Mouse (Mus musculus): ENCODE results near the gene Pid1.
"Not testable (repeated sequence)": the region's sequence is repeated elsewhere in the genome, so short reads cannot be mapped to it uniquely, and the experiment has no call there.

Pid1 gene

DNA sequence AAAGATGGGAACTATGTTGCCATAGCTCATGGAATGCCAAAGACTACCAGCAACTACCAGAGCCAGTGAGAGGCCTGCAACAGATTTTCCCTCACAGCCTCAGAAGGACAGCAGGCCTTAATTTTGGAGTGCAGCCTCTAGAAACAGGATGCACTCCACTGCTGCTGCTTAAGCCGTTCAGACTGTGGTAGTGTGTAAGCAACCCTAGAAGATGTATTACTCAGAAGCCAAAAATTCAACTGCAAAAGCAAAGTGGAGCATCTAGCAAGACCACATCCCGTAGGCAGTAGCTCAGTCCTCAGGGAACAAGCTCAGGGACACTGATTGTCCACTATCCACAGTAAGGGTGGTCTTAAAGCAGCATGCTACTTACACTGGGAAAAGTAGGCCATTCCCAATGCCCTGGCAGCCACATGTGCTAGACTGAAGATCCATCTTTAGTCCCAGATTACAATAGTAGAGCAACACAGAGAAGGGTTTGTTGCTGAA is 92.2 kb downstream of the Pid1 start:
- no peak for DNase-seq (ENCODE audit: low spot score in 2 of 2)

DNA sequence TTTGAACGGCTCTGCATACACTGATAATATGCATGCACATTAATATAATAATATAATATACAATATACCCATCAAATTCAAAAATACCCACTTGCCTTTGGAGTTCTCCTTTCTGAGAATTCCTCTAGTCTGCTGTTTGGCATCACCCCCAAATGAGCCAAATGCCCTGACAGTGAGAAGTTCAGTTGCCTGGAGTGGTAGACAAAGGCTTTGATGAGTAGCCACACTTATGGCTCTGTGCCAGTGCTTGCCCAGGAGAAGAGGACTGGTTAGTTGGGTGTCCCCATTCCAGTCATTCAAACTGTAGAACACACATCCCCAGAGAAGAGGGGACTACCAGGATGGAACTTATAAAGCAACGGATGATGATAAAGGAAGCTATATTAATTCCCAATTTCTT is 106.3 kb downstream of the Pid1 start:
- DNase-seq (ENCODE audit: low spot score in 2 of 2), result no peak

DNA sequence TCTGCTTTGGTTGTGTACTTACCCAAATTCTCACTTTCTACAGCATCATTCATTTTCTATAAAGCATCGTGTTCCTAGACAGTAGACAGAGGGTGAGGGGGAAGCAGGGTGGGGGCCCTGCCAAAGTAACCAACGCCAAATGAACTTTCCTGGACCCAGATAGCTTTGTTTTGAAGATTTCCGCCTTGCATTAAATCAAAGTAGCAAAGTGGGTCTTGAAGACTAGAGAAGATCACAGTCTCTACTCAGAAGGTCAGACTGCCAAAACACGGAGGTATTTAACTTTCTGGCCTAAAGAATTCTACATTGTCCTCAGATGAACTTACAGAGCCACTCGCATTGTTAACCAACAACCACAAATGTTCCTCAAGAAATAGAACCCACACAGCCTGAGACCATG is 109.6 kb downstream of the Pid1 start:
- no peak for DNase-seq (ENCODE audit: low spot score in 2 of 2)

DNA sequence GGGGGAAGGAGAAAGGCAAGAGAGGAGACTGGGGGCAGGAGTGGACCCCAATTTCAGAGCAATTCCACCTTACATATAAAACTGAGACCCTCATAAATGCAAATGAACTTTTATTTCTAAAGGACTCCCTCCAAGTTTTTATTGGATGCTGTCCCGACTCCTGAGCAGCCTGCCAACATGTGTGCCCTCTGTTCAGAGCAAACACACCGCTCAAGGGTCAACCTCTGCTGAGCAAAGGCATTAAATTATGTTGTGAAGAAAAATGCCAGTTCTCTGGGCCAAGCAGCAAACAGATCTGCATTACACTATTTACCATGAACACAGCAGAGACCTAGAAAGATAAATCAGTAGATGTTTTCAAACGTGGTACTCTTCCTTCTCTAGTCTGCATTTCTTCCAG is 110.1 kb downstream of the Pid1 start:
- peak in 1 of 2 experiments; percentile 22 for DNase-seq (ENCODE audit: low spot score in 2 of 2)

DNA sequence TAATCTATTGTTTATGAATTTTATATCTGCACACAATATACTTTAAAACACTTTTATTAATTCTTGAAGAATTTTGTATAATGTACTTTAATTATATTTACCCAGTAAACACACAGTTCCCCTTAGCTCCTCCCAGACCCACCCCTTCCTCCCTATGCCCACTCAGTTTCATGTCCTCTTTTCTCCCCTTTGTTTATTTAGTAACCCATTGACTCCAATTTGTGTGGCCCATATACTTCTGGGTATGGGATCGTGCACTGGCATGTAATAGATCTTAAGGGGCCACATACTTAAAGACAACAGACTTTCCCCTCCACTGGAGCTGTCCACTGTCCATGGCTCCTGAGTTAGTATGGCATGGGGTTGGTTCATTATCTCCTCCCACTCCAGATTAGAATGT is 112.8 kb downstream of the Pid1 start:
- no peak for DNase-seq (ENCODE audit: low spot score in 2 of 2)

DNA sequence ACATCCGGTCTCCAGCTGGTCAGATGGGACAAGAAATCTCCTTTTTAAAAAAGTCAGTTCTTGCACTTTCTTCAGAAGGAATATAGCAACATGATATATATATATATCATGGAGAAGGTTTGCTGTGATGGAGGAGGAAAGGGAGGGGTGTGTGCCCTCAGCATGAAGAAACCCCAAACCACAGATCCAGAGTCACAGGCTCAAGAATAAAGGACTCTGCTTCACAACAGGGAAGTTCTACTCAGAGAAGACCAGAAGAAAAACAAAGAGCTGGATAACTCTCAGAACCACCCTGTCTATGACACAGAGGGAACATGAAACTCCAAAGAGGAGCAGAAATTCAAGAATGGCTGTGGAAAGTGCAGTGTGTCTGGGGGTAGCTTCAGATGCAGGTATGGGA is 113.2 kb downstream of the Pid1 start:
- DNase-seq (ENCODE audit: low spot score in 2 of 2), result no peak

DNA sequence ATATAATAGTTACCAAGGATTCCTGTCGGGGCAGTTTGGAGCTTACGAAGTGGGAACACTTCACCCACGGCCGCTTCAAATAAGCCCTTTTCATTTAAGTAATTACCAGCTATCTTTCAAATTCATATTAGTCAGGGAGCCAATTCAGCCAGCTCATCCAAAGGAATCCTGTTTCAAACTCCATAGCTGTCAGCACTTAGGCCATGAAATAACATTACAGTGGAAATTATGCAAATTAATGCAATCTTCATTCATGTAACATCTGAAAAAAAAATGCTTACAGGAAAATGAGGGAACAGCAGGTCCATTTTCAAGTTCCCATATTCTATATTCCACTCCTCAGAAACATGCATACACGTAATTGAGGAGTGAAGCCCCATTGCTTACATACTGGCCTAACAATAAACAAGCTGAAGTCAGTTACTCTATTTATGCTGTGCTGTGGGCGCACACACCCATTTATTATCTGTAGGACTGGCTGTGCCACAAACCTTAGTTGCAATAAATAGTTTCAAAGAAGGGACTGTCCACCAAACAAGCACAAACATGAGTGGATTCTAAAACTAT is 114.1 kb downstream of the Pid1 start:
- DNase-seq (ENCODE audit: low spot score in 2 of 2), result no peak

DNA sequence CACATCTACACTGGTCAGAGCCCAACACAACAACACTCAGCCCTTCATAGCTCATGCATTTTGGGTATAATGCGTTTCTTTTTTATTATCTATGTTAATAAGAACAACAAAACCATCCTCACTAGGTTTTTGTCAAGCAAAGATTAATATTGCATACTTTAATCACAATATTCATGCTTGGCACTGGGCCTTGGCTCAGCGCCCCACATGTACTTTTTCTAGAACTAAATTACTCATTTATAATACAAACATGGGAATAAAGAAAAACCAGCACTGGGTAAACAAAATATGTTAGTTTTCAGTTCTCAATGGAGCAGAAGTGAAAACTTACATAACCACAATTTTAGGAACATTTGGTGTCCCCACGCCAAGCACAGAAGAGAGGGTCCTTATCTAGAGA is 116.9 kb downstream of the Pid1 start:
- DNase-seq (ENCODE audit: low spot score in 2 of 2), result peak in 1 of 2 experiments; percentile 48

DNA sequence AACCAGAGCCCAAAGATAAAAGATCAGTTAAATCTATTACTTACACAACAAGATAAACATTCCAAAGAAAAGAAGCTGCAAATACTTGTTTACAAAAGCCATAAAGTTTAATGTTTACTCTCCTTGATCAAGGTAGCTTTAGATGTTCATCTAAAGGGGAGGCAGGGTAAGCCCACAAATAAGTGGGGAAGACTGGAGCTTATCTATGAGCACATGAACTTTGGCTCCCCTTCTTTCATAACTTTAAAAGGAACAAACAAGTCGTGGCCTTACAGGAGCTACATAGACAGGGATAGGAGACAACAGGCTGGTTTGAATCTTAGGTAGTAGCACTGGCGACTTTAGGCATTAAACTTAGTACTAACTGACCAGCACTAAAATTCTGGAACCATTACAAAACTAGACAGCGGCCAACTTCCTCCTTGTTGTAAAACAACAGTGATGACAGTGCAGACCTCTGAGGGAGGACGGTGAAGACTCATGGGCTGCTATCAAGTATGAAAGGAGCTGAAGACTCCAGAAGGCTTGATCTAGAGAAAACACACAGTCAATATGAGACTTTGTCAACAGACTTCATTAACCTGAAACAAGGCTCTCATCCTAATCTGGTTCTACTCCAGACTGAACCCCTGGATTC is 122.7 kb downstream of the Pid1 start:
- DNase-seq (ENCODE audit: low spot score in 2 of 2), result no peak

DNA sequence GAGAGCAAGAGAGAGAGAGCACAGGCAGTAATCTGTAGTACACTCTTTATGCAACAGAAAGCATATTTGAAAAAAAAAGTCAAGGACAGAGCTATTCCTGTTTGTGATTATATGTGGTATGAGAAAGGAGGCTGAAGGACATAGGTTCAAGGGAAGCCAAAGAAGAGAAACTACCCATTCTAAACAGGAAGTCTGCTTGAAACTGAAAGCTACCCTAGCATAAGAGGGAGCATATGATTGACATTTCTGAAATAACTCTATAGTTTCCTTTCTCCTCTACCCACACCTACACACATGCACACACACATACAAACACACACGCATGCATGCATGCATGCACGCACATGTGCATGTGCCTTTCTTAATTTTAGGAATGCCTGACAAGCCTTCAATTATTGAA is 123.8 kb downstream of the Pid1 start:
- no peak for DNase-seq (ENCODE audit: low spot score in 2 of 2)

DNA sequence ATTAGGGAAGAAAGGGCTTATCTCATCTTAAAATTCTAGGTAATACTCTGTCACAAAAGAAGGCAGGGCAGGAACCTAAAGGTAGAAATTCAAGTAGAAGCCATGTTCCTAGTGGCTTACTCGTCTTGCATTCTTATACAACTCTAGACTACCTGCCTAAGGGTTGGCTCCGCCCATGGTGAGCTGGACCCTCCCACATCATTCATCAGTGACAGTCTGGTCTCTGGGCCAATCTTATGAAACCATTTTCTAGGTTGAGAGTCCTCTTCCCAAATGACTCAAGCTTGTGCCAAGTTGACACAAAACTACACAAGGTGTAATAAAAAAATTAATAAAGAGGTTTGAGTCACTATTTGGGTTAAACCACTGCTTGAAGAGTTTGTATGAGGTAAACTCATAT is 133.5 kb downstream of the Pid1 start:
- DNase-seq (ENCODE audit: low spot score in 2 of 2), result no peak

DNA sequence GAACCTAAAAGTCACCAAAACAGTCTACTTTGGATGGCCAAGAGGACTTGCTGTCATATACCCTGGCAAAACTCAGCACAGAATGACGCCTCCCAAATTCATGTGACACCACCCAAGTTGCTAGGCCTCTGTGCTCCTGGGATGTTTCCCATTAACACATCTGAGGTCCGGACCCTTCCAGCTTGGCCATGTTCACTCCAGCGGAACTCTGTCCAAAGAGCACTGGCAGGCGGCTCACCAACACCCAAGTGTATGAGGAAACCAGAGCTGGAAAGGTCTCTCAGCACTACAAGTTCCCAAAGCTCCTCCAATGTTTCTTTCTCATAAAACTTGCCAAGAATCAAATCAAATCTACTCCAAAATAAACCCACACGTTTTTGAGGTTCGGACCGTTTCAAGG is 138.4 kb downstream of the Pid1 start:
- DNase-seq (ENCODE audit: low spot score in 2 of 2), result peak; percentile 30 to 73

DNA sequence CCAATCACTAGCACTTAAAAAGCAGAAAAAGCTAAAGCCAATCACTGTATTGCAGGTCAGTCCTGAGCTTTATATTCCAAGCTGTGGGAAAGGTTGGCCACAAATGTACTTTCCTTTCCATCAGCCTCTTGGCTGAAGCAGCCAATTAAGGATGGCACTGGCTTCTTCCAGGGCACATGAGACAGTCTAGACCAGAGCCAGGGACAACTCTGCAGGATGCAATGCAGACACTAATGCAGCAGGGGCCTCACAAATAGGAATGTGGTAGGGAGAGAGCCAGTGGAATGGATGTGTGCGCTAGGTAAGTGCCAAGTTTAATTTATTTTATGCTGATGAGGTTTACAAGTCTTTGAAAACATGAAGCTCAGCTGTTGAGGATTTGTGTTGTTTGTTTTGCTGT is 141.9 kb downstream of the Pid1 start:
- no peak for DNase-seq (ENCODE audit: low spot score in 2 of 2)

DNA sequence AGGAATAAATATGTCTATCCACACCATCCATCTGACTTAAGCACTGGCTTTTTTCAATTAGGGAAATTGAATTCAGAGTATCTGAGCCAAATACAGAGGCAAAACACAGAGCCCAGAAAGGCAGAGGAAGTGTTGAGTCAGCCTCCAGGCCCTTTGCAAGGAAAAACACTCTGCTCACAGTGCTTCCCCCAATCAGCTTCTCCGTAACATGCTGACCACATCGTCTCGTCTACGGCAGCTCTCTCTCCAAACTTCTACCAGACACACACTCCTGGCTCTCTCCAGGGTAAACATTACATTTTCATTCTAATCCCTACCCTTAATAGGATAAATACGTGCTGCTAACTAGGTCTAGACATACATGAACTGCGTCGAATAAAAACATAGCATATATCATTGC is 145.4 kb downstream of the Pid1 start:
- DNase-seq (ENCODE audit: low spot score in 2 of 2), result peak in 1 of 2 experiments; percentile 26

DNA sequence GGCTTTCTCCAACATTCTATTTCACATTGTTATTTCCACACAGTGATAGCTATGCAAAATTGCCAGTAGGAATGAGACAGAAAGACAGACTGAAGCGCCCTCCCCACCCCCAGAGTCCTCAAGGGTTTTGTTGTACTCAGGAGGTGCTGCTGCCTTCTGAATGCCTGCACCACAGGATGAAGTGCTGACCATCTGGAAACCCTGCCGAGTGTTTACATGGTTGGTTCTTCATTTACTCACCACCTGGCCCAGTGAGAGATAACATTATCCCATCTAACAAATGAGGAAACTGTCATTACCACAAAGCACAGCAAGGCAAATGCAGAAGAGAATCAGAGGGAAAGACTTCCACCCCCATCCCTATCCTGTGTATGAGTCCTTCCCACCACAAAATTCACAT is 146.2 kb downstream of the Pid1 start:
- DNase-seq (ENCODE audit: low spot score in 2 of 2), result no peak

DNA sequence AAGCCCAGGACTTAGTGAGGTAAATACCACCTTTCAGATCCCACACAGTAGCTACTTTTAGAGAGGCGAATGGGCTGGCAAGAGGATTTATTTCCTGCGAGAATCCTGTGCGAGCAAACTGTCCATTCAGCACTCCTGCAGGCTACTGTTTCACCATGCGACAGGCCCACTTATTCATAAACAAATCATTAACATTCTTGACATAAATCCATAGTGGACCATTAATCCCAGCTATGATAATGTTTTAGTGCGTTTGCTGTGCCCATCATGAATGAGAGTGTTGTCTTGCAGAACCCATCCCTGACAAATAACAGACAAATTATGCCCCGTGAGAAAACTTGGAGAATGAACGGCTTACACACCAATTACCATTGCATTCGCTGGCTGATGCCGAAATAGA is 152.5 kb downstream of the Pid1 start:
- DNase-seq (ENCODE audit: low spot score in 2 of 2), result no peak

DNA sequence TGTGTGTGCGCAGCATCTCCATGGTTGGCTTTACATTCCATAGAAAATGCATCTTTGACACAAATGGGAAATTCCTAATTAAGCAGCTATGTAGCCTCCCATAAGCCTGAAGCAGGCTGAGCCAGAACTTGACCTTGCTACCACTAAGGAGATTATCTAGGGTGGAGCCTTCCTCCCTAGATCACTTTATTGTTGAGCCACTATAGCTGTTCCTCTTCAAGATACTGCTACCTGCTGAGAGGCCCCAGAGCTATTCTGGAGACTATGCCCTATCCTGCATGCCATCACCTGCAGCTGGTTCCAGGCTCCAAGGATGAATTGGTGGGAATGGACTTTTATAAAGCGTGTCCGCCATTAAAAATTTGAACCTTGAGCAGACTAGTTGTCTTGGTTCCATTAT is 158.2 kb downstream of the Pid1 start:
- not testable (repeated sequence) for DNase-seq (ENCODE audit: low spot score in 2 of 2)

DNA sequence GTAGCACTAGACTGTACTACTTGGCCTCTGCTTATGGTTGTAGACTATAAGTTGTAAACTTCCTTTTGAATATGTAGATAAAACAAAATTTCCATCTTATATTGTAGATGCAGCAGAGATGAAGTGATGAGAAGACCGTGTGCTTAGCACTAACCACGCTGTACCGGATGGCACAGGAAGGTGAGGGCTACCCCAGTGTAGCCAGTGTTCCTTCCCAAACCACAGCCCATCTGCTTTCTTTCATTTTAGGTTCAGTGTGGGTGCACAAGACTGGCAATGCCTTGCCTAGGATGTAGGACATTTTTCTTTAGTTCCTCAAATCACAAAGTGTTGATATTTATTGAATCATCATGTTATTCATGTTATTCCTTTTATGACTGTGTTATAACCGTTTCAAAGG is 160.5 kb downstream of the Pid1 start:
- DNase-seq (ENCODE audit: low spot score in 2 of 2), result no peak

DNA sequence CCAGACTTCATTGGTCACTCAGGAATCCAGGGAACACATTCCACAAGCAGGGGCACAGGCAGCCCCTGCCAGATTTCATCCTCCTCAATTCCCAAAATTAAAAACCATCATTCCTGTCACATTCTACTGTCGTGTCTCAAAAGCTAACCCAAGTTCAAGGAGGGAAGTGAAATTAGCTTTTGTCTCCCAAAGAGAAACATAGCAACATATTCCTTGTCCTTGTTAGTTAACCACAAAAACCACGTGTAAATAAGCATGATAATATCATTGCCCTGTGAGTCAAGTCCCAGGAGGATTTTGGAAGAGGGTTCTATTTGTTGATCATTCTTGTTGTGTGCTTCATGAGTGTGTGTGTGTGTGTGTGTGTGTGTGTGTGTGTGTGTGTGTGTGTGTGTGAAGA is 164.1 kb downstream of the Pid1 start:
- DNase-seq (ENCODE audit: low spot score in 2 of 2), result no peak

DNA sequence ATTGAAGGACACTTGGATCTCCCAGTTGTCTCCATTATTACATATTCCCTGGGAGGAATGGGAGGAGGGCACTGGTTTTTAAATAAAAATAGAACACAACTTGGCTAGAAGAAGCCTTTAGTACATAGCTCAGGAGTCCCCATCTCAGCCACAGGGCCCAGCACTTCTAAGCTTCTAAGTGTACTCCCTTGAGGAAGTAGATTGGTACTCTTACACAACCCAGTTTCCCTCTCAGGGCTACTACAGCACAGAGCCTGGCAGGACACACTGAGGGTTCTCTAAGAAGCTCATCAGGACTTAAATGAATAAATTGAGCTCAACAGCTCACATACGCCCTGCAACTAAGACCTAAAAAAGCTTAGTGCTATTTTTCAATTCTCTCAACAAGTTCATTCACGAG is 165.1 kb downstream of the Pid1 start:
- DNase-seq (ENCODE audit: low spot score in 2 of 2), result no peak

DNA sequence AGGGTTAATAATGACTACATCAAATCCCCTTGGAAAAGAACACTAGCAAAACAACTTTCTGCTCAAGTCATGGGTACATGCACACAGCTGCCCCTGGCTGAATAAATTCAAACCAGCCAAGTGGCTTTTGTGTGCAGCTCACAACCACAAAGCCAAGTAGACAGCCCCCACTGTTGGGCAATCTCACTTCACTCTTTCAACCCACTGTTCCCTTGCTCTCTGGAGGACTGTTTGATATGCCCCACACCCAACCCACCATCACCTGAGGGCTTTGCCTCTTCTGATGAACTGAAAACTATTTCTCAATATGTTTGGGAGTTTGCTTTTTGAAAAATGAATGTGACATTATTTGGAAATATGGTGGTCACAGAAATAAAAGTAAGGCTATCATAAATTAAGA is 171.8 kb downstream of the Pid1 start:
- DNase-seq (ENCODE audit: low spot score in 2 of 2), result no peak

DNA sequence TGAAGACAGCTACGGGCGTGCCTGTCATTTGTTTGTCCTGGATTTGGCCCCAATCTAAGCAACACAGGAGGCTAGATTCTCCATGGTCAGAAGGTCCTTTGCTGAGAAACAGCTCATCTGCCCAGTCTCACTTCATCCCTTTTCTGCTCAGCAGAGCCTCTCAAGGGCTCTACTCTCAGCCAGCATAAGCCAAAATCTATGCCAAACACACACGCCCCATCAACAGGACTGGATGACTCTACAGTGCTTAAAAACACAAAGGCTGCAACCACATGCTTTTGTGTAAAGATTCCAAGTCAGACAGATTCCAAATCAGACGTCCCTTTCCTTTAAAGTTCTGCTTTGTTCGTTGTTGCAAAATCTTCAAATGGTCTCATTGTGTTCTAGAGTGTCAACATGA is 174.5 kb downstream of the Pid1 start:
- DNase-seq (ENCODE audit: low spot score in 2 of 2), result no peak

DNA sequence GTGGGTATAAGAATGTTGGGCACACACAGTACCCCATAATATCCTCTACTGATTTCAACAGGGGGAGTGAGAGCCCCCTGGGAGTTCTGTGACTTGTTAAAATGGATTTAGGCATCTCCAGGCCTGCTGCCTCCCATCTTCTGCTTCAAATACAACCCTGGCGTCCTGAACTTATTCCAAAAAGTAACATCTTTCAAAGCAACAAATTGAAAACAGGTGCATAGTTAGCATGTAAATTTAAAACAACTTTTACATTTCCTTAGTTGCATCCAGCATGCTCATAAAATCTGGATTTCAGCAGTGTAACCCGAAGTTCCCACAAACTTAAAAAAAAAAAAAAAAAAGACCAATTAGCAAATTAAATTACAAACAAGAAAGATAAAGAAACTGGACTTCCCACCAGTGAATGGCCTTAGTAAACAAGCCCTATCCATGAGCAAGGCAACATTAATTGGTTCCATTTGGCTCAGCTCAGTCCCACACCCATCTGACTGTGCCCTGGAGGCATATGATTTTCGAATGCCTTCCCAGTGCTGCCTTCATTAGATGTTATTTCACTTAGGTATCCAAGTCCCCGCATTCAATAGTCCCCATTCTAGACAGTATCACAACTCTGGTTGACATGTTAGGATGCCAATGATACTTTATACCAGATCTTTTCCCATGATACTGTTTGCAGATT is 177.1 kb downstream of the Pid1 start:
- DNase-seq (ENCODE audit: low spot score in 2 of 2), result no peak
